Mouse (Mus musculus) erythroblast, embryonic 14.5 days (primary cell): ENCODE data around the gene Def6.

Source experiments
- GATA1 ChIP-seq: IDR thresholded peaks from 2 replicates; pipeline ENCODE4 v1.6.1; 2012; ENCODE audit warnings: low read length, inconsistent platforms, mixed read lengths
- TAL1 ChIP-seq: IDR thresholded peaks from 3 replicates; pipeline ENCODE4 v1.6.1; 2012; ENCODE audit warnings: low read length, inconsistent platforms, mixed read lengths

GRCm38 (mm10) chr17:28237874-28238273, 30.3 kb downstream of the Def6 start:
- TF ChIP-seq TAL1: peak; percentile 37; the same call in 1 of the 3 replicates
- no peak for TF ChIP-seq GATA1
